Mouse (Mus musculus): ENCODE data around the gene E2f6. TPM values are rescaled to one million over a fixed set of nuclear protein-coding genes. Genes with fewer than 3 reads are reported as not detected.

Gene E2f6
- polyA plus RNA-seq, 1 experiment = 6.5 TPM

GRCm38 (mm10) chr12:16808045-16808444 lies 2.7 kb upstream of the E2f6 start:
- no peaks in the 10 kb centered on the region for H3K27me3 ChIP-seq (ENCODE audit: control insufficient read depth, insufficient read depth, low read length)
- TF ChIP-seq POLR2A (IDR thresholded peaks at IDR 0.05; ENCODE audit: low read depth, low read length) (no peak), CTCF (IDR thresholded peaks at IDR 0.05; ENCODE audit: extremely low read depth, insufficient read depth, insufficient read length, insufficient replicate concordance) (peak; percentile 23; the same call in 1 of the 2 replicates)
- peaks cover 4% of the 10 kb centered on the region; the same call in 1 of the 2 replicates for H3K4me1 ChIP-seq (ENCODE audit: control insufficient read depth, insufficient read depth, insufficient read length)
- H3K36me3 ChIP-seq (ENCODE audit: control insufficient read depth, insufficient read depth, low read length) = no peaks in the 10 kb centered on the region
- no peak overlapping the region for H3K27ac ChIP-seq (ENCODE audit: insufficient read depth, low read length)
- 34% methylated on average over 3 of the region's 3 CpGs for WGBS
- H3K4me3 ChIP-seq (ENCODE audit: extremely low read depth, insufficient read depth, insufficient read length) = no peak overlapping the region
- DNase-seq (ENCODE audit: low read depth in 1 of 2, low spot score in 2 of 2) = peak in 1 of 2 experiments; percentile 9

GRCm38 (mm10) chr12:16811477-16811876 lies 714 bp downstream of the E2f6 start:
- TF ChIP-seq POLR2A (IDR thresholded peaks at IDR 0.05; ENCODE audit: low read depth, low read length) = no peak
- no peak for TF ChIP-seq CTCF (IDR thresholded peaks at IDR 0.05; ENCODE audit: extremely low read depth, insufficient read depth, insufficient read length, insufficient replicate concordance)
- Histone ChIP-seq H3K27me3 (ENCODE audit: control insufficient read depth, insufficient read depth, low read length) (no peaks in the 10 kb centered on the region), H3K27ac (ENCODE audit: insufficient read depth, low read length) (no peak overlapping the region), H3K4me3 (ENCODE audit: extremely low read depth, insufficient read depth, insufficient read length) (peak overlapping the region; percentile 98), H3K4me1 (ENCODE audit: control insufficient read depth, insufficient read depth, insufficient read length) (peaks cover 4% of the 10 kb centered on the region; the same call in 1 of the 2 replicates), H3K36me3 (ENCODE audit: control insufficient read depth, insufficient read depth, low read length) (no peaks in the 10 kb centered on the region; the same call in 1 of the 2 replicates)
- DNase-seq (ENCODE audit: low read depth in 1 of 2, low spot score in 2 of 2) = no peak
- 5% methylated on average over 15 of the region's 15 CpGs for WGBS

- no peak for DNase-seq (ENCODE audit: low read depth in 1 of 2, low spot score in 2 of 2)
- Histone ChIP-seq H3K36me3 (ENCODE audit: control insufficient read depth, insufficient read depth, low read length) (peaks cover 9% of the 10 kb centered on the region), H3K4me3 (ENCODE audit: extremely low read depth, insufficient read depth, insufficient read length) (no peak overlapping the region), H3K27ac (ENCODE audit: insufficient read depth, low read length) (no peak overlapping the region), H3K27me3 (ENCODE audit: control insufficient read depth, insufficient read depth, low read length) (no peaks in the 10 kb centered on the region), H3K4me1 (ENCODE audit: control insufficient read depth, insufficient read depth, insufficient read length) (no peaks in the 10 kb centered on the region)
- 87% methylated on average over 4 of the region's 4 CpGs for WGBS
- no peak for TF ChIP-seq POLR2A (IDR thresholded peaks at IDR 0.05; ENCODE audit: low read depth, low read length)
- TF ChIP-seq CTCF (IDR thresholded peaks at IDR 0.05; ENCODE audit: extremely low read depth, insufficient read depth, insufficient read length, insufficient replicate concordance) = no peak
Observed at GRCm38 (mm10) chr12:16817147-16817546, 6.4 kb downstream of the E2f6 start.

GRCm38 (mm10) chr12:16818513-16818912 lies 7.8 kb downstream of the E2f6 start:
- H3K27ac ChIP-seq (ENCODE audit: insufficient read depth, low read length) = no peak overlapping the region
- H3K27me3 ChIP-seq (ENCODE audit: control insufficient read depth, insufficient read depth, low read length) = no peaks in the 10 kb centered on the region
- no peak for TF ChIP-seq CTCF (IDR thresholded peaks at IDR 0.05; ENCODE audit: extremely low read depth, insufficient read depth, insufficient read length, insufficient replicate concordance)
- TF ChIP-seq POLR2A (IDR thresholded peaks at IDR 0.05; ENCODE audit: low read depth, low read length) = no peak
- H3K4me3 ChIP-seq (ENCODE audit: extremely low read depth, insufficient read depth, insufficient read length) = no peak overlapping the region
- peaks cover 10% of the 10 kb centered on the region for H3K36me3 ChIP-seq (ENCODE audit: control insufficient read depth, insufficient read depth, low read length)
- DNase-seq (ENCODE audit: low read depth in 1 of 2, low spot score in 2 of 2) = no peak
- no peaks in the 10 kb centered on the region for H3K4me1 ChIP-seq (ENCODE audit: control insufficient read depth, insufficient read depth, insufficient read length)
- 92% methylated on average over 11 of the region's 11 CpGs for WGBS

- no peak for TF ChIP-seq CTCF (IDR thresholded peaks at IDR 0.05; ENCODE audit: extremely low read depth, insufficient read depth, insufficient read length, insufficient replicate concordance)
- TF ChIP-seq POLR2A (IDR thresholded peaks at IDR 0.05; ENCODE audit: low read depth, low read length) = no peak
- Histone ChIP-seq H3K4me1 (ENCODE audit: control insufficient read depth, insufficient read depth, insufficient read length) (no peaks in the 10 kb centered on the region), H3K4me3 (ENCODE audit: extremely low read depth, insufficient read depth, insufficient read length) (no peak overlapping the region), H3K36me3 (ENCODE audit: control insufficient read depth, insufficient read depth, low read length) (peaks cover 13% of the 10 kb centered on the region), H3K27me3 (ENCODE audit: control insufficient read depth, insufficient read depth, low read length) (no peaks in the 10 kb centered on the region), H3K27ac (ENCODE audit: insufficient read depth, low read length) (no peak overlapping the region)
- no peak for DNase-seq (ENCODE audit: low read depth in 1 of 2, low spot score in 2 of 2)
- 79% methylated on average over 7 of the region's 7 CpGs for WGBS
Observed at GRCm38 (mm10) chr12:16820761-16821160, 10.0 kb downstream of the E2f6 start.

- TF ChIP-seq POLR2A (IDR thresholded peaks at IDR 0.05; ENCODE audit: low read depth, low read length) (no peak), CTCF (IDR thresholded peaks at IDR 0.05; ENCODE audit: extremely low read depth, insufficient read depth, insufficient read length, insufficient replicate concordance) (no peak)
- Histone ChIP-seq H3K27me3 (ENCODE audit: control insufficient read depth, insufficient read depth, low read length) (no peaks in the 10 kb centered on the region), H3K27ac (ENCODE audit: insufficient read depth, low read length) (no peak overlapping the region), H3K4me1 (ENCODE audit: control insufficient read depth, insufficient read depth, insufficient read length) (no peaks in the 10 kb centered on the region), H3K36me3 (ENCODE audit: control insufficient read depth, insufficient read depth, low read length) (peaks cover 11% of the 10 kb centered on the region), H3K4me3 (ENCODE audit: extremely low read depth, insufficient read depth, insufficient read length) (no peak overlapping the region)
- WGBS = 97% methylated on average over 10 of the region's 10 CpGs
- DNase-seq (ENCODE audit: low read depth in 1 of 2, low spot score in 2 of 2) = no peak
Observed at GRCm38 (mm10) chr12:16822181-16822734, 11.5 kb downstream of the E2f6 start.

- H3K4me1 ChIP-seq (ENCODE audit: control insufficient read depth, insufficient read depth, insufficient read length) = no peaks in the 10 kb centered on the region
- no peak for DNase-seq (ENCODE audit: low read depth in 1 of 2, low spot score in 2 of 2)
- H3K36me3 ChIP-seq (ENCODE audit: control insufficient read depth, insufficient read depth, low read length) = peaks cover 10% of the 10 kb centered on the region
- H3K27me3 ChIP-seq (ENCODE audit: control insufficient read depth, insufficient read depth, low read length) = no peaks in the 10 kb centered on the region
- no peak for TF ChIP-seq CTCF (IDR thresholded peaks at IDR 0.05; ENCODE audit: extremely low read depth, insufficient read depth, insufficient read length, insufficient replicate concordance)
- TF ChIP-seq POLR2A (IDR thresholded peaks at IDR 0.05; ENCODE audit: low read depth, low read length) = no peak
- no peak overlapping the region for H3K27ac ChIP-seq (ENCODE audit: insufficient read depth, low read length)
- 93% methylated on average over 1 of the region's 1 CpGs for WGBS
- no peak overlapping the region for H3K4me3 ChIP-seq (ENCODE audit: extremely low read depth, insufficient read depth, insufficient read length)
Observed at GRCm38 (mm10) chr12:16823701-16824100, 12.9 kb downstream of the E2f6 start.
